Comparison of ENCODE assay signal across 8 mouse cellular contexts in genomic region chr4:99193810-99194582, GRCm38 (mm10). TPM values are rescaled to one million over a fixed set of nuclear protein-coding genes. Genes with fewer than 3 reads are reported as not detected.
A peak's percentile ranks its signal among the peaks of the same experiment; 100 is the strongest.
DNase-seq lines count a peak whose midpoint lies in the region; ATAC-seq and TF ChIP-seq lines count a peak whose summit lies in the region.

TSS of gene Atg4c (plus strand) at chr4:99193934.

- H3K27me3 ChIP-seq in limb, embryonic 14.5 days (ENCODE audit: control insufficient read depth, insufficient read depth, low read length) = no peaks in the 10 kb centered on the region
- no peaks in the 10 kb centered on the region for H3K27me3 ChIP-seq in midbrain, embryonic 16.5 days (ENCODE audit: control insufficient read depth, insufficient read depth, low read depth, low read length)
- H3K27me3 ChIP-seq in spleen, adult 2 months (ENCODE audit: control insufficient read depth, insufficient read depth, low read length) = no peaks in the 10 kb centered on the region

- H3K4me1 ChIP-seq in embryonic fibroblast, embryonic 13.5 days (ENCODE audit: control insufficient read depth, insufficient read depth, low read length) = no peaks in the 10 kb centered on the region
- peaks cover 4% of the 10 kb centered on the region; the same call in 1 of the 2 replicates for H3K4me1 ChIP-seq in limb, embryonic 14.5 days (ENCODE audit: control insufficient read depth, insufficient read depth, low read length)
- peaks cover 16% of the 10 kb centered on the region for H3K4me1 ChIP-seq in midbrain, embryonic 16.5 days (ENCODE audit: control insufficient read depth, insufficient read depth, low read length)
- no peaks in the 10 kb centered on the region for H3K4me1 ChIP-seq in spleen, adult 2 months (ENCODE audit: control insufficient read depth, insufficient read depth, insufficient read length)

- no peaks in the 10 kb centered on the region for H3K9me3 ChIP-seq in limb, embryonic 14.5 days (ENCODE audit: control insufficient read depth, low read length)
- no peaks in the 10 kb centered on the region for H3K9me3 ChIP-seq in midbrain, embryonic 16.5 days (replicated peaks; ENCODE audit: control insufficient read depth, low read length, poor library complexity, severe bottlenecking)

- H3K4me2 ChIP-seq in limb, embryonic 14.5 days (replicated peaks; ENCODE audit: low read depth, low read length, severe bottlenecking) = peak within 1 kb of the TSS; percentile 56
- H3K4me2 ChIP-seq in midbrain, embryonic 16.5 days (ENCODE audit: low read length) = peak within 1 kb of the TSS; percentile 88

- H3K9ac ChIP-seq in limb, embryonic 14.5 days (ENCODE audit: low read depth, low read length, severe bottlenecking) = peak within 1 kb of the TSS; percentile 78
- H3K9ac ChIP-seq in midbrain, embryonic 16.5 days (ENCODE audit: low read depth, low read length) = peak within 1 kb of the TSS; percentile 90

- under 1% methylated on average over 42 of the region's 50 CpGs for WGBS in limb, embryonic 14.5 days
- WGBS in midbrain, embryonic 16.5 days = under 1% methylated on average over 45 of the region's 50 CpGs
- WGBS in spleen, adult 2 months = under 1% methylated on average over 50 of the region's 50 CpGs

- H3K4me3 ChIP-seq in embryonic fibroblast, embryonic 13.5 days (ENCODE audit: insufficient read depth, low read length) = peak within 1 kb of the TSS; percentile 53
- H3K4me3 ChIP-seq in limb, embryonic 14.5 days (replicated peaks; ENCODE audit: low read length) = peak within 1 kb of the TSS; percentile 58
- H3K4me3 ChIP-seq in midbrain, embryonic 16.5 days (ENCODE audit: low read depth, low read length) = peak within 1 kb of the TSS; percentile 78
- peak within 1 kb of the TSS; percentile 76 for H3K4me3 ChIP-seq in spleen, adult 2 months (ENCODE audit: extremely low read depth, insufficient read depth, insufficient read length)

- peak; percentile 81 for TF ChIP-seq POLR2A in embryonic fibroblast, embryonic 13.5 days (IDR thresholded peaks at IDR 0.05; ENCODE audit: low read depth, low read length)
- peak; percentile 90 for TF ChIP-seq POLR2A in limb, embryonic 14.5 days (IDR thresholded peaks at IDR 0.05; ENCODE audit: borderline replicate concordance, extremely low read depth, insufficient read depth, insufficient read length)
- peak; percentile 31; the same call in 1 of the 2 replicates for TF ChIP-seq POLR2A in spleen, adult 2 months (IDR thresholded peaks at IDR 0.05; ENCODE audit: low read depth, low read length)

- peak; percentile 96 for ATAC-seq in limb, embryonic 14.5 days (ENCODE audit: low FRiP score, low read depth)
- peak; percentile 98 for ATAC-seq in midbrain, embryonic 16.5 days

- no peaks in the 10 kb centered on the region for H3K36me3 ChIP-seq in limb, embryonic 14.5 days (ENCODE audit: control insufficient read depth, insufficient read depth, low read length)
- H3K36me3 ChIP-seq in midbrain, embryonic 16.5 days (ENCODE audit: control insufficient read depth, insufficient read depth, low read length) = no peaks in the 10 kb centered on the region
- no peaks in the 10 kb centered on the region for H3K36me3 ChIP-seq in spleen, adult 2 months (ENCODE audit: control insufficient read depth, insufficient read depth, low read length)

- no peak for TF ChIP-seq CTCF in embryonic fibroblast, embryonic 13.5 days (IDR thresholded peaks at IDR 0.05; ENCODE audit: borderline replicate concordance, insufficient read depth, low read length)
- TF ChIP-seq CTCF in spleen, adult 2 months (IDR thresholded peaks at IDR 0.05; ENCODE audit: extremely low read depth, insufficient read depth, insufficient read length, insufficient replicate concordance) = no peak

- DNase-seq in A20 (ENCODE audit: low read depth, low spot score) = peak; percentile 85
- DNase-seq in brain, adult 2 months (ENCODE audit: low read depth, low spot score) = peak; percentile 97
- DNase-seq in heart, adult 9 months (ENCODE audit: low spot score in 2 of 2) = peak; percentile 74 to 81
- peak; percentile 85 for DNase-seq in kidney, adult 9 months
- DNase-seq in limb, embryonic 14.5 days (ENCODE audit: low spot score) = peak; percentile 87
- DNase-seq in spleen, adult 2 months (ENCODE audit: low read depth in 1 of 2, low spot score in 2 of 2) = peak; percentile 49 to 70

- H3K27ac ChIP-seq in embryonic fibroblast, embryonic 13.5 days (ENCODE audit: insufficient read depth, low read length) = peak within 1 kb of the TSS; percentile 50
- H3K27ac ChIP-seq in limb, embryonic 14.5 days (replicated peaks; ENCODE audit: low read depth, low read length) = peak within 1 kb of the TSS; percentile 93
- peak within 1 kb of the TSS; percentile 97 for H3K27ac ChIP-seq in midbrain, embryonic 16.5 days (ENCODE audit: low read length)
- peak within 1 kb of the TSS; percentile 80 for H3K27ac ChIP-seq in spleen, adult 2 months (ENCODE audit: insufficient read depth, low read length)

RNA-seq across cellular contexts. Expression of gene Atg4c, which starts in this region (rescaled TPM):
- polyA plus RNA-seq in embryonic fibroblast, embryonic 13.5 days (2011; ENCODE audit: insufficient read length, low read depth, missing spikeins) = 11.4 and 11.6 TPM in 2 replicates
- polyA plus RNA-seq in limb, embryonic 14.5 days (2012; rRNA removed) = 11.8 and 12.6 TPM in 2 replicates
- 13.7 and 16.5 TPM in 2 replicates for polyA plus RNA-seq in limb, embryonic 14.5 days (2014; fragmentation: Nextera tagmentation; extraction: Ambion mirVana)
- 20.6 and 21.3 TPM in 2 replicates for polyA plus RNA-seq in midbrain, embryonic 16.5 days (2015; fragmentation: Nextera tagmentation; extraction: Ambion mirVana)
- polyA plus RNA-seq in spleen, adult 2 months (2012; rRNA removed) = 1.2 and 1.7 TPM in 2 replicates

Comparison
In these comparisons a context has a peak if more than half of its experiments do, and no peak if none do; other contexts are left out.
1. Peak in every context shown above with its lines: DNase-seq, ATAC-seq, H3K4me3 ChIP-seq and H3K27ac ChIP-seq.
2. POLR2A ChIP-seq: peak in every context shown above with its lines; median percentile 90 in limb, embryonic 14.5 days; 81 in embryonic fibroblast, embryonic 13.5 days; 31 in spleen, adult 2 months.